Mouse (Mus musculus) telencephalon, adult 2 months (tissue): ENCODE data around the gene Pramel6.
"Not testable (repeated sequence)": the region's sequence is repeated elsewhere in the genome, so short reads cannot be mapped to it uniquely, and the experiment has no call there.

Experiments used
- DNase-seq: peaks from one replicate; pipeline ENCODE4 v3.0.0-alpha.2; 2011; ENCODE audit warnings: low read depth, low spot score

The Pramel6 gene

DNA sequence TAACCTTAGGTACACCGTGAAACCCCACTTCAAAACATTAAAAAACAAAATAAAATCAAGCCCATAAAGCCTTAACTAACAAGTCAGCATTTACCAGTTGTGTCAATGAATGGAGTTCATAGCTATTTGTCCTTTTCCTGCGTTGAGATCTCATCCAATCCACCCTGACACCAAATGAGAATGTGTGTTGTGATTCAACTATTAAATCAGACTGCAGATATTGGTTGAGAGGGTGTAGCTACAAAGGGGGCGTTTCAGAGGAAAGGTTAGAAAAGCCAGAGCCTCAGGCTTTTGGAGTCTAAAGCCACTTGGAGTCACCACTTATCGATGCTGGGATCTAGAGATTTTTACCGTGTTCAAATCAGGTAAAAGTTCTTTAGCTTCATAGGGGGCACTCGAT is at the start of gene Pramel6:
Pramel6 (plus strand) TSS at position 301 of the 400 bp plus-strand sequence.
- no peak for DNase-seq

DNA sequence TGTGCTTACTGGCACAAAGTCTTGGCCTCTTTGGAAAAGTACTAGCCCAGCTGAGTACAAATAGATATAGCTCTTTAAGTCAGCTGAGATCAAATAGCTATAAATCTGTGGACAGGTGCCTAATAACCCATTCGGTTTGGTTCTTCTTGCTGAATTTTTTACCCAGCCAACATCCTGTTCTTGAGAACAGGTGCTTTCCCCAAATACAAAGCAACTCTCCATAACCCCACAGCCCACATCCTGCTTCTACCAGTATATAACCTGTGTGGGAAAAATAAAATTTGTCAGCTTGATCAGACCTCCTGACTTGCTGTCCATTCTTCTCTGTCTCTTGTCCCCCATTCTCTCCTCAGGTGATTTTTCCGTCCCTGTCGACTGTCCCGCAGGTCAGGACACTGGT is 44.6 kb upstream of the Pramel6 start:
- DNase-seq: no peak

DNA sequence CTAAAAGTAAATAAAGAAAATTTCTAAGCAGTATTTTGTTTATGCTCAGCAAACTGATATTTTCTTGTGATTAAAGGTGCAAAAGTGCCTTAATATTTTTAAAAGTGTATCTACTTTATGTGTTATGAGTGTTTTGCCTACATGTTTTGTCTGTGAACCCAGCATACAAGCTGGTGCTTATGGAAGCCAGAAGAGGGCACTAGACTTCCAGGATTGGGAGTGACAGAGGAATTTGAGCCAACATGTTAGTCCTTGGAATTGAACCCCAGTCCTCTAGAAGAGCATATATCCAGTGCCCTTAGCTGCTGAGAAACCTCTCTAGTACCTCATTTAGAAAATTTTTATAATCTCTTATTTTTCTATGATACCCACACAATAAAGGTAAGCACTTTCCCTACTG is 26.2 kb upstream of the Pramel6 start:
- DNase-seq: no peak

DNA sequence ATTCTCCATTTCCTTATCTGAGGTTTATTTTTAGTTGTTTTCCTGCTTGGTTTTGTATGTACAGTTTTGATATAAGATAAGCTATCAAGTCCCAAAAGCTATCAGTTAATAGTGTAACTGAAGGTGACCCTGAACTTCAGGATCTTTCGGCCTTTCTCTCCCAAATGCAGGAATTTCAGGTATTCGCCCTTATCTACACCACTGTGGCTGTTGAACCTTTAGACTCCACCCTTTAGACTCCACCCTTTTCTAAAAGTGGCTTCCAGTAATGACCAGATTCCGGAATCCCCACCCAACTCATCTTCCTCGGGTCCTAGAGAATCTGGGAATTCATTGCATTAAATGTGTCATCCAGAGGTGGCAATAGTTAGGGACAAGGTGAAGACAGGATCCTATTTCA is 25.2 kb upstream of the Pramel6 start:
- DNase-seq: no peak

DNA sequence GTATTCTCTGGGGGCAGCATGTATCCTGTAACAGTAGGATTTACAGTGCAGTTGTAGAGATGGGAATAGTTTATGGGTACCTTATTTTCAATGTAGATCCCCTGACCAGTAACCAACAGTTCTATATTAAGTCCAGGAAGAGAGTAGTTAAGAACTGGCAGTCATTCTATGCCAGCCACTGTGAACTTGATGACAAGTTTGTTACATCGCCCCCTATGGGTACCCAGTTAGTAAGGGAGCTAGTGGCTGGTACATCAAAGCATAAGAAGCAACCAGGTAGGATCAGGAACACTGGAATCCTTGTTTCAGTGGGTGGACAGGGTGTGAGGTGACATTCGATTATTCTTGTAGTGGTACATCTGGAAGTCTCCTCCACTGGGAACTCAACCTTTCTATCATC is 24.1 kb upstream of the Pramel6 start:
- DNase-seq: no peak

DNA sequence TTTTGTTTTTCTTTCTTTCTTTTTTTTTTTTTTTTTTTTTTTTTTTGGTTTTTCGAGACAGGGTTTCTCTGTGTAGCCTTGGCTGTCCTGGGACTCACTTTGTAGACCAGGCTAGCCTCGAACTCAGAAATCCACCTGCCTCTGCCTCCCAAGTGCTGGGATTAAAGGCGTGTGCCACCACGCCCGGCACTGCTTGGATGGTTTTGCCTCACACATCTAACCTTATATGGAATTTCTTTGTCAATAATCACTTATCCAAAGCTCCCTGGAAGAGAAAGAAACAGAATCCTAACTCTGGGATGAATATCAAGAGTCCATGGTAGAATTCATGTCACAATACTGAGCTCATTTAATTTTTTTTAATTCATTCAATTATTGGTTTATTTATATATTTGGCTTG is 9.4 kb upstream of the Pramel6 start, which contains the start of gene Pramel7:
Pramel7 (minus strand) TSS at position 101 of the 400 bp plus-strand sequence.
- not testable (repeated sequence) for DNase-seq

DNA sequence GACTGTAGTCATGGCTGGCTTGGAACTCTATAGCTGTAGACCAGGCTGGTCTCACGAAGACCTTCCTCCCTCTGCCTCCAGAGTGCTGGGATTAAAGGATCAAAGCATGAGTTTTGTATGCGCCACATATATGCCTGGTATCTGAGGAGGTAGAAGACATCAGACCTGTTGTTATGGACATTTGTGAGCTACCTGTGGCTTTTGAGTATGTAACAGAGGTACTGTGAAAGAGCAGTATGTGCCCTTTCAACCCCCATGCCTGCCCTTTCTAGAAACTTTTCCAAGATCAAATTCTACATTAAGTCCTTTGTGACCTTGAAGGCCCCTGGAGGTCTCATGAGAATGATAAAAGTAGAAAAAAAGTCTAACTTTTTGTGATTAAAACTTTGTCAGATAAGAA is 8.7 kb downstream of the Pramel6 start:
- DNase-seq: no peak

DNA sequence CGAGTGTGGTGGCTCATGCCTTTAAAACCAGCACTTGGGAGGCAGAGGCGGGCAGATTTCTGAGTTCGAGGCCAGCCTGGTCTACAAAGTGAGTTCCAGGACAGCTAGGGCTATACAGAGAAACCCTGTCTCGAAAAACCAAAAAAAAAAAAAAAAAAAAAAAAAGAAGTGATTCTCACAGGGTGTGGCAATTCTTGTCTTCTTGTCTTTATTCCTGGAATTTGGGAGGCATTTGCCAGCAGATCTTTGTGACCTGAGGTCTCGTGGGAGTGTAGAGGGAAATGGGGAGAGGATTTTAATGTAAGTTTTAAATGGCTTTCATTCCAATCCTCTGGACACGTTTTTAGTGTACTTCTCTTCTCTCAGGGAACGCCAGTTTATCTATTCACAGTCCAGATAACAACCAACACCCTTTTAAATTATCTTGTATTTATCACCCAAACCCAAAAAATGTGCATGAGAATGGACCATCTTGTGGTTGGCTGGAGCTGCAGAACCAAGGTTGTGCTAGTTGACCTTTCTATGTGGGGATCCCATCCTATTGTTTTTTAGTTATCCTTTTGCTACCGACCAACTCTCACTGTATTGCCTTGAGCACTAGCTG is 9.2 kb downstream of the Pramel6 start:
- DNase-seq: no peak

DNA sequence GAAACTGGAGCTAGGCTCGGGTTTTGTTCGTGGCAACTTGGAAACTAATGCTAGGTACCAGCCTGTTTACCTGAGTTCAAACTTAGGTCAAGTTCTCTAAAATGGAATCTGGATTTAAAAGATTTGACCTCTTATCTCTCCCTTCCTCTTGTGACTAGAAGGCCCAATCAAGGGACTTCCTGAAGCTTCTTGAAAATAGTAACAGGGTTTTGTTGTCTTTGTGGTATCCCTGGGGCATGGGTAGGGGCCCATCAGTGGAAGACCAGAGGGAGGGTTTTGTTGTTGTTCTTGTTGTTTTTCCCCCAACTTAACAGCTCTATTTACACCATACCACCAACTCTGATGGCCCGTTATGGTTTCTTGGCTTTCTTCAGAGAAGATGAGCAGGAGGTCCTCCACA is 10.2 kb downstream of the Pramel6 start:
- DNase-seq: no peak

DNA sequence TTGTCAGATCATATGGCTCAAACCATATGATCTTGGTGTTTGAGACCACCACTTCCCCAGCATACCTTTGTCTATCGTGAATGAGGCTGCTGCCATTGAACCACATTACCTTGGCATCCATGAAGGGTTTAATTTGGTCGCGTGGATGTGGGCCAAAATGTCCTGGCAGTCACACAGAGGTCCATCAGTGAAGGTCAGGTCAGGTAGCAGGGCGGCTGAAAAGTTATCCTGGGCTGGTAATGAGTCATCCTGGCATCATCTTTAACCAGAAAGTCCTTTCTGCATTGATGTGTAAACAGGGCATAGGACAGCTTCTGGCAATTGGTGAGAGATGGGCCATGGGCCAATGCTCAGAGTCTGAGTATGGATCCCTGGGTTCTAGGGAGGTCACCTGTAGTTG is 14.3 kb downstream of the Pramel6 start:
- no peak for DNase-seq

DNA sequence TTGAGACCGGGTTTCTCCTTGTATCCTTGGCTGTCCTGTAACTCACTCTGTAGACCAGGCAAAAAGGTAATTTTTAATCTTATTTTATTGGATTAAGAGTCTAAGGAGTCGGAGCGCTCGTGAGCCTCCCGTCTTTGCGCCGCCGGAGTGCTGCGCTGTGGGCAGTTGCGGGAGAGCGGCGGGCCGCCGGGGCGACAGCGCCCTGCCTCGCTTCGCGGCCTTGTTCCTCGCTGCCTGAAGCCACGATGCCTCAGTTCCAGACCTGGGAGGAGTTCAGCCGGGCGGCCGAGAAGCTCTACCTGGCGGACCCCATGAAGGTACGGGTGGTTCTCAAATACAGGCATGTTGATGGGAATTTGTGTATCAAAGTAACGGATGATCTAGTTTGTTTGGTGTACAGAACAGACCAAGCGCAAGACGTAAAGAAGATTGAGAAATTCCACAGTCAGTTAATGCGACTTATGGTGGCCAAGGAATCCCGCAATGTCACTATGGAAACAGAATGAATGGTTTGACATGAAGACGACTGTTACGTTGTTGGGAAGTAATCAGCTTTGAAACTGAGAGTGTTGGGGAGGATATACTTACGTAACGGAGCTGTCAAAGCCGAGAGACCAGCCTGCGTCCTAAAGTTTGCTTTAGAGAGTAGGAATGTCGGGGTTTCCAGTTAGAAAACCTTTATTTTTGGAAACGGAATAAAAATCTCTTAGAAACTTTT is 19.7 kb downstream of the Pramel6 start:
- DNase-seq: not testable (repeated sequence)

DNA sequence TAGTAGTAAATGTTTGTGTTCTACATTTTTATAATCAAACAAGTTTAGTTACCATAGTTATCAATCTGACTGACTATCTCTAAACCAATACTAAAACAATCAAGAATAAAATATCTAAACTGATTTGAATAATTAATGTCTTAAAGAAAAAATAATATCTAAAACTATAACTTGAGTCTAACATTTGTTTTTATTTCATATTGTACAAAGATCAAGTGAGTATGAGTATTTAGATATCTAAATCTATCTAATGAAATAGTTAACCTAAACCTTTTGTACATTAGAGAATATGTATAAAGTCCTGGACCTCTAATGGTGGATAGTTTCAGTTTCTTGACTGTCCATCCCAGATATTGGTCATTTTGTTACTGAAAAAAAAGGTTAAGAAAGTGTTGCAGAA is 25.1 kb downstream of the Pramel6 start, which contains the start of gene Olfr153:
Olfr153 (plus strand) TSS at position 301 of the 400 bp plus-strand sequence.
- DNase-seq: no peak

DNA sequence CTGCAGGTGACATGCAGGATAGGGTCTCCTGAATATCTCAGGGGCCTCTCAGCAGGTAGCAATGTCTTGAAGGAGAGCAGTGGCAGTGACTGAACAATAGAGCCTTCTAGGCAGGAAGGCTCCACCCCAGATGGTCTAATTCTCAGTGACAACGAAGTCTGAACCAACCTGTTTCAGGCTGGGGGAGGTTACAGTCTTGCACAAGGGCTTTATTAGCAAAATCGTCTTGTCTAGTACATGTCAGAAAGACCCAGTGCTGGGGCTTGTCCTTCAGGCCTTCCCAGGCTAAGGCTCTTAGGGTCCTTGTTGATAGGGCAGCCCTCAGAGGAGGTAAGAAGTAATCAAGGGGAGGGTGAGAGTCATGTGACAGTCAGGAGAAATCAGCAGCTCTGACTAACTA is 28.5 kb downstream of the Pramel6 start:
- no peak for DNase-seq

DNA sequence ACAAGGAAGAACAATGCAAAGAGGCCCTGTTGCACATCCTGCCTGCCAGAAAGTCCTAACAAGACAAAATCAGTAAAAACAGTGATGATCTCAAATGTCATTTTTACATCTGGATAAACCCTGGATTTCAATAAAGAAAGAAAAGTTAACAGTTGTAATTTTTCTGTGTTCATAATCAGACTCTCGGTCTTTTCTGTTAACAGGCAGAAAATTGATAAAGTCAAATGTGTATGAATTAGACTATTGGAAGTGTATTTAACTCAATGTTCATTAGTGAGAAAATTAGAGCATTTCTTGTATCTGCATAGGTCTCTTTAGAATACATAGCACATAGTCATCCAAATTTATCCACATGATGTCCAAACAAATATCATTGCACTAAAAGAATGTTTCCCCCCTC is 39.1 kb downstream of the Pramel6 start, which contains the start of gene Olfr1128:
Olfr1128 (minus strand) TSS at position 101 of the 400 bp plus-strand sequence.
- DNase-seq: no peak
